Mouse (Mus musculus) heart, postnatal 25 days (tissue): ENCODE measurements at regions not wholly inside any gene's neighbourhood (a gene's known extent, or its start where the extent isn't known, plus 50 kb on each side); places are given as distances from the start of the nearest gene placed in this dataset.

ENCODE experiments used
- DNase-seq: peaks from one replicate; pipeline ENCODE4 v3.0.0; 2022; ENCODE audit warnings: low spot score
- intact Hi-C: fragments of 180-260 bp; cut with DNase I; formaldehyde crosslinking; loops from one replicate; pipeline ENCODE4 v1.15.1; 2025

DNA sequence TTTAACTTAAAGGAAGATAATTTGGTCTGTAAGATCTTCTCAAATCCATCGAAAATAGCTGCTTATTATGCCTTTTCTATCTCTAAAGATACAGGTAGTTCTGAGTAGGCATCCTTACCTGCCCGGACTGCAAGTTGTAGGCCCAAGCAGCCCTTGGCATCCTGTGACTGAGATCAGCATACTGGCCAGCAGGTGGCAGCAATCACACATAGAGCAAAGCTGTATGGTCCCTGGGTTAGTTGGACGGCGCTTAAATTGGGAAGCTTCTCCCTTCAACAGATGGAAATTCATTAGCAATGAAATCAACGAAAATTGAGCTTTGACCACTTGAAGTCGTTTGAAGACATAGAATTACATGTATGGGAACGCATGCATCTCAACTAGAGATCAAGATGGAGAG lies 61.0 kb downstream of the Ccng2 start:
- DNase-seq, result peak; percentile 21
- intact Hi-C loops, result loop anchor here (10.0 kb wide), 2 partner anchors 273 to 363 kb away; no protein-coding TSS in a partner anchor

DNA sequence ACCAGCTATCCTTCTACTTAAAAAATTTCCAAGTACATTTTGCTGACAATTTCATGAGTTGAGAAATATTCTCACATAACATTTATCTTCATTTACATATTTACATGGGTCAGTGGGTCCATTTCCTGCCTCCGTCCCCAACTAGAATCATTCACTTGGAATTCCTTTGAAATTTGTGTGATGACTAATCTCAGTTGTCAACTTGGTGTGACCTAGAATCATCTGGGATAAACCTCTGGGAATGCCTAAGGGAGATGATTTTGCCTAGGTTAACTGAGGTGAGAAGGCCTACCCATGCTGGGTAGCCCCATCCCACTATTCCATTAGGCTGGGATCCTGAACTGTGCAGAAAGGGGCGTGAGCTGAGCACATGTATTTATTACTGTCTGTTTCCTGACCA lies 63.8 kb downstream of the Ccng2 start:
- no peak for DNase-seq
- intact Hi-C loops, result no loop called here

DNA sequence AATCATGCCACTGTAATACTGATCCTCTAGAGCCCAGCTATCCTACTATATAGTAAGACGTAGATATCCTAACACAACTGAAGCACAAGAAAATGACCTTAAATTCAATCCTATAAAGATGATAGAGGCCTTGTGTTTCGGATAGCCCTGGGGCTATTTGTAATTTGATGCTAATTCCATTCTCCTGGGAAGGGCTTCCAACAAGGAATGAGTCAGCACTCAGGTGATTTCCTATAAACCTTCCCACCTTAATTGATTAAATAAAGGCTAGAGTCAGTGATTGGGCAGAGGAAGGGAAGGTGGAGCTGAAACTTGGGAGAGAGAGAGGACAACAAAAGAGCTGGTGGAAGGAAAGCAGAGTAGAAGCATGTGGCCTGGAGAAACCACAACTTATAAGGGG lies 86.0 kb downstream of the Ccng2 start:
- intact Hi-C loops, result no loop called here
- no peak for DNase-seq
